Mouse (Mus musculus): ENCODE data around the gene Srebf2.
"Not testable (repeated sequence)": the region's sequence is repeated elsewhere in the genome, so short reads cannot be mapped to it uniquely, and the experiment has no call there.

Gene Srebf2

GRCm38 (mm10) chr15:82146770-82147610 lies at the start of gene Srebf2:
Srebf2 (plus strand) TSS chr15:82147181.
- peak; percentile 99 for DNase-seq

- DNase-seq, result peak; percentile 76
Observed at GRCm38 (mm10) chr15:82106953-82107555, 39.9 kb upstream of the Srebf2 start.

GRCm38 (mm10) chr15:82120544-82120943 lies 26.4 kb upstream of the Srebf2 start:
- DNase-seq, result no peak

- DNase-seq, result not testable (repeated sequence)
Observed at GRCm38 (mm10) chr15:82126690-82127089, 20.3 kb upstream of the Srebf2 start.

GRCm38 (mm10) chr15:82127426-82128374 lies 19.3 kb upstream of the Srebf2 start, which contains the start of gene Ccdc134:
Ccdc134 (plus strand) TSS chr15:82127922.
- DNase-seq, result peak; percentile 94

- DNase-seq, result no peak
Observed at GRCm38 (mm10) chr15:82128398-82128797, 18.6 kb upstream of the Srebf2 start.

GRCm38 (mm10) chr15:82130599-82130998 lies 16.4 kb upstream of the Srebf2 start:
- DNase-seq, result no peak

- DNase-seq, result no peak
Observed at GRCm38 (mm10) chr15:82135372-82135771, 11.6 kb upstream of the Srebf2 start.

- DNase-seq, result peak; percentile 82
Observed at GRCm38 (mm10) chr15:82138565-82138964, 8.4 kb upstream of the Srebf2 start.

- DNase-seq, result peak; percentile 69
Observed at GRCm38 (mm10) chr15:82139196-82139595, 7.8 kb upstream of the Srebf2 start.

GRCm38 (mm10) chr15:82140355-82140754 lies 6.6 kb upstream of the Srebf2 start:
- DNase-seq, result no peak

- peak; percentile 47 for DNase-seq
Observed at GRCm38 (mm10) chr15:82144157-82144556, 2.8 kb upstream of the Srebf2 start.

GRCm38 (mm10) chr15:82145408-82145807 lies 1.6 kb upstream of the Srebf2 start:
- peak; percentile 61 for DNase-seq

- peak; percentile 46 for DNase-seq
Observed at GRCm38 (mm10) chr15:82145851-82146769, 871 bp upstream of the Srebf2 start.

GRCm38 (mm10) chr15:82147611-82148111 lies 680 bp downstream of the Srebf2 start:
- DNase-seq, result peak; percentile 69

GRCm38 (mm10) chr15:82148510-82148911 lies 1.5 kb downstream of the Srebf2 start:
- peak; percentile 56 for DNase-seq

- no peak for DNase-seq
Observed at GRCm38 (mm10) chr15:82150042-82150441, 3.1 kb downstream of the Srebf2 start.

- no peak for DNase-seq
Observed at GRCm38 (mm10) chr15:82151176-82151575, 4.2 kb downstream of the Srebf2 start.

- DNase-seq, result no peak
Observed at GRCm38 (mm10) chr15:82152022-82152421, 5.0 kb downstream of the Srebf2 start.

GRCm38 (mm10) chr15:82152435-82152834 lies 5.5 kb downstream of the Srebf2 start:
- no peak for DNase-seq

GRCm38 (mm10) chr15:82156298-82156697 lies 9.3 kb downstream of the Srebf2 start:
- no peak for DNase-seq

- no peak for DNase-seq
Observed at GRCm38 (mm10) chr15:82156902-82157301, 9.9 kb downstream of the Srebf2 start.
